Mouse (Mus musculus) kidney, adult 2 months (tissue): ENCODE data around the gene Spag7.

ENCODE experiments used
- CTCF ChIP-seq: fragments of 200-500 bp; conservative IDR thresholded peaks from 2 replicates; pipeline ENCODE4 v1.5.1; 2011; ENCODE audit warnings: low read depth, mild to moderate bottlenecking, control low read depth, low read length, moderate library complexity, mixed read lengths; ENCODE audit not compliant: insufficient read depth, insufficient read length
- POLR2A ChIP-seq: fragments of 200-500 bp; IDR thresholded peaks from one replicate; pipeline ENCODE4 v1.6.1; 2011; ENCODE audit warnings: low read depth, low read length, control low read depth

- TF ChIP-seq CTCF (no peak), POLR2A (peak; percentile 38)
Measured at GRCm38 (mm10) chr11:70654923-70655570, 14.2 kb downstream of the Spag7 start.
